Mouse (Mus musculus) kidney, embryonic 14.5 days (tissue): Measurements from ENCODE around the gene Prph2. TPM values are rescaled to one million over a fixed set of nuclear protein-coding genes. Genes with fewer than 3 reads are reported as not detected.

Experiments used
- ATAC-seq: fragments of 200-750 bp; cut with Nextera tagmentation; 2 replicates; pipeline ENCODE4 v1.8.0; 2017; ENCODE audit warnings: moderate number of reproducible peaks, mild to moderate bottlenecking, moderate TSS enrichment, moderate library complexity; ENCODE audit not compliant: low FRiP score, low TSS enrichment
- H3K27ac ChIP-seq: fragments of 300-500 bp; sonication (generic); 2 replicates; pipeline ENCODE4 v1.5.1; 2014; ENCODE audit warnings: low read depth, mild to moderate bottlenecking, low read length, moderate library complexity, mixed read lengths
- H3K27me3 ChIP-seq: fragments of 300-500 bp; sonication (generic); 2 replicates; pipeline ENCODE4 v1.6.1; 2014; ENCODE audit warnings: mild to moderate bottlenecking, low read length; ENCODE audit not compliant: control insufficient read depth, insufficient read depth
- H3K36me3 ChIP-seq: fragments of 300-500 bp; sonication (generic); 2 replicates; pipeline ENCODE4 v1.6.1; 2014; ENCODE audit warnings: low read length, mixed read lengths; ENCODE audit not compliant: control insufficient read depth, insufficient read depth
- H3K4me1 ChIP-seq: fragments of 300-500 bp; sonication (generic); 2 replicates; pipeline ENCODE4 v1.6.1; 2014; ENCODE audit warnings: low read length, mixed read lengths; ENCODE audit not compliant: control insufficient read depth, insufficient read depth
- H3K4me2 ChIP-seq: fragments of 300-500 bp; sonication (generic); replicated peaks from 2 replicates; pipeline ENCODE4 v1.6.1; 2014; ENCODE audit warnings: low read depth, mild to moderate bottlenecking, low read length
- H3K4me3 ChIP-seq: fragments of 300-500 bp; sonication (generic); 2 replicates; pipeline ENCODE4 v1.5.1; 2014; ENCODE audit warnings: mild to moderate bottlenecking, low read length
- H3K9ac ChIP-seq: fragments of 300-500 bp; sonication (generic); 2 replicates; pipeline ENCODE4 v1.6.1; 2014; ENCODE audit warnings: low read depth, mild to moderate bottlenecking, low read length, moderate library complexity
- H3K9me3 ChIP-seq: fragments of 300-500 bp; sonication (generic); 2 replicates; pipeline ENCODE4 v1.6.1; 2016; ENCODE audit warnings: low read length; ENCODE audit not compliant: control insufficient read depth
- WGBS: fragments of 180-500 bp; shearing (Covaris S2); extraction: QIAGEN DNeasy Blood & Tissue Kit; methylation state at CpG from one replicate; pipeline ENCODE4 v1.1.7; 2014; 5-methylcytosine and 5-hydroxymethylcytosine counted together
- polyA plus RNA-seq: library from polyadenylated mRNA; unstranded; fragments of >200 nt; fragmentation: Nextera tagmentation; extraction: Ambion mirVana; gene quantifications from 2 replicates; pipeline ENCODE4 v1.2.1, GENCODE M21; 2014

Gene Prph2
- polyA plus RNA-seq, 1 experiment from 2014 or later = 0.18 TPM

DNA sequence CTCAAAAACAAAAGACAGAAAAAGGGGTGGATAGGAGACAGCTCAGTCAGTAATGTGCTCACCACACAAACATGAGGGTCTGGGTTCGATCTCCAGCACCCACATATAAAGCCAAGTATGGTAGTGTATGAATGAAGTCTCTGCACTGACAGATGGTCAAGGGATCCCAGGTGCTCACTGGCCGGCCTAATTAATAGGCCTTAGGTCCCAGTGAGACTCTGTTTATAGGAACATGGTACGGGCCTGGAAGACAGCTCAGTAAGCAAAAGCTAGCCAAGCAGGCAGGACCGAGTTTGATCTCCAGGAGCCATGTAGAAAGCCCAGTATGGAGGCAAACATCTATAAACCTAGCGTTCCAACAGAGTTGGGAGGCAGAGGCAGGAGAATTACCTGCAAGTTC, 33.2 kb upstream of the Prph2 start:
- H3K36me3 ChIP-seq = no peaks in the 10 kb centered on the region
- H3K9ac ChIP-seq = no peak overlapping the region
- H3K27ac ChIP-seq = no peak overlapping the region
- ATAC-seq = no peak
- no peak overlapping the region for H3K4me3 ChIP-seq
- H3K4me2 ChIP-seq = no peak overlapping the region
- peaks cover 1% of the 10 kb centered on the region; the same call in 1 of the 2 replicates for H3K4me1 ChIP-seq
- H3K9me3 ChIP-seq = no peaks in the 10 kb centered on the region
- H3K27me3 ChIP-seq = no peaks in the 10 kb centered on the region
- 85% methylated on average over 5 of the region's 5 CpGs for WGBS

DNA sequence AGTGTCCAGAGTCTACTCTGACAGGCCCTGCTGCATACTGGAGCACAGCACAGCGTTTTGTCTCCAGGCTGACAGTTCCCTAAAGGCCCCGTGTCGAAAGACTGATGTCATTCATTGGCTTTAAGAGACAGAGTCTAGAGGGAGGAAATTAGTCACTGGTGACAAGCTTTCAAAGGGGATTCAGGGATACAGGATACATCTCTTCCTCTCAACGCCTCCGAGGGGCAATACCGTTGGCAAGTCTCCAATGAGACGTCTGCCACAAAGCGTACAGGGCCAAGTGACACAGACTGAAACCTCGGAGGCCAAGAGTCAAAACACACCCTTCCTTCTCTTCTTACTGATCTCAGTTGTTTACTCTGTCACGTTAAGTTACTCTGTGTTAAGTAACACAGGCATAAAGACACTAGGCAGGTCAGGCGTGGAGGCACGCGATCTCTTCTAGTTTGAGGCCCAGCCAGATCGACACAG, 30.4 kb upstream of the Prph2 start:
- no peaks in the 10 kb centered on the region for H3K36me3 ChIP-seq
- no peak overlapping the region for H3K4me2 ChIP-seq
- no peaks in the 10 kb centered on the region for H3K9me3 ChIP-seq
- no peak overlapping the region for H3K27ac ChIP-seq
- H3K9ac ChIP-seq = no peak overlapping the region
- H3K4me1 ChIP-seq = peaks cover 6% of the 10 kb centered on the region; the same call in 1 of the 2 replicates
- WGBS = 18% methylated on average over 14 of the region's 14 CpGs
- no peak overlapping the region for H3K4me3 ChIP-seq
- ATAC-seq = peak; percentile 68; the same call in 1 of the 2 replicates
- H3K27me3 ChIP-seq = no peaks in the 10 kb centered on the region

DNA sequence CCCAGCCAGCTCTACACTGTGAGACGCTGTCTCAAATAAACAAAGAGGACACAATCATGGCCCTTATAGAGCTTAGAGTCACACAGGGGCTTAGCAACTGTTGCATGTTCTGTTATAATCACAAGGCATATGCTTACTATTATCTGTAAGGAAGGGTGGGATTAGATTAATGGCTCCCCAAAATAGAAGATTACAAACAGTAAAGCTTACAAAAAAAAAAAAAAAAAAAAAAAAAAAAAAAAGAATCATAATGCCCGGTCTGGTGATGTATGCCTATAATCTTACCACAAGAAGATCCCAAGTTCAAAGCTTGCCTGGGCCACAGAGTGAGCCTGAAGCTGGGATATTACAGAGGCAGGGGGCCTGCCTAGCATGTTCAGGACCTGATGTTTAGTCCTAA, 29.9 kb upstream of the Prph2 start:
- Histone ChIP-seq H3K4me3 (no peak overlapping the region), H3K27ac (no peak overlapping the region), H3K4me2 (no peak overlapping the region), H3K27me3 (no peaks in the 10 kb centered on the region), H3K9ac (no peak overlapping the region), H3K9me3 (no peaks in the 10 kb centered on the region), H3K36me3 (no peaks in the 10 kb centered on the region), H3K4me1 (peaks cover 6% of the 10 kb centered on the region; the same call in 1 of the 2 replicates)
- WGBS = 74% methylated on average over 2 of the region's 2 CpGs
- no peak for ATAC-seq

DNA sequence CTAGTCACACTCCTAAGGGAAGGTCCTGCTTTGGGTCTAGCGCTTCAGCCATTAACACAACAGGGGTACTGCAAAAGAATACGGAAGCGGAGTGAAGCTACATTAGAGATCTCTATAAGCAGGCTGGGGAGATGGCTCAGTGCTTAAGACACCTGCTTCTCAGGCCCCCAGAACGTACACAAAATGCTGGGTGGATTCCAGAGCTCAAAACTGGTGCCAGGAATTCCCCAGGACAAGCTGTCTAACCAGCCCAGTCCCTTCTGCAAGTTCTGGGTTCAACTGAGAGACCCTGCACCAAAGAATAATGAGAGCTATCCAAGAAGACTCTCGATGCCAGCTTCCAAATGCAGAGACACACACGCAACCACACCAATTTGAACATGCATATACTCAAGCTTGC, 28.5 kb upstream of the Prph2 start:
- H3K9ac ChIP-seq = no peak overlapping the region
- no peak overlapping the region for H3K27ac ChIP-seq
- no peaks in the 10 kb centered on the region for H3K27me3 ChIP-seq
- H3K4me3 ChIP-seq = no peak overlapping the region
- no peak for ATAC-seq
- peaks cover 6% of the 10 kb centered on the region; the same call in 1 of the 2 replicates for H3K4me1 ChIP-seq
- WGBS = 93% methylated on average over 6 of the region's 6 CpGs
- no peaks in the 10 kb centered on the region for H3K9me3 ChIP-seq
- no peaks in the 10 kb centered on the region for H3K36me3 ChIP-seq
- H3K4me2 ChIP-seq = no peak overlapping the region

DNA sequence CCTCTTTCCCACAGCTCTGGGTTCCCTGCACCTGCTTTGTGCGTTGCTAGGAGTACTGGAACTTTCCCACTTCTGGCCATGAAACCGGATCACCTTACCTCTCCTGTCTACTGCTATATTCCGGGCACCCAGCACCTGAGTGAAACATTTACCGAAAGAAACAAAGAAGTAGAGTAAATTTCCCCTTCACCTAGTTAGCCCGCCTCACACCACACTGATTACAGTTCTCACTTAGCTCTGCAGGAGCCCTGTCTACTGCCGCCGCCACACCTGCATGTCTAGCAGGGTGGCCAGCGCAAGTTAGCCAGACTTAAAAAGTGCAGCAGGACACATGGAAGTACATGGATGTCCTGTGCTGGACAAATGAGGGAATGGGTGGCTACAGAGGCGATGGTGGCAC, 27.2 kb upstream of the Prph2 start:
- Histone ChIP-seq H3K36me3 (no peaks in the 10 kb centered on the region), H3K4me1 (peaks cover 6% of the 10 kb centered on the region; the same call in 1 of the 2 replicates), H3K9me3 (no peaks in the 10 kb centered on the region), H3K4me2 (no peak overlapping the region), H3K4me3 (no peak overlapping the region), H3K9ac (no peak overlapping the region), H3K27ac (peak overlapping the region; percentile 42; the same call in 1 of the 2 replicates), H3K27me3 (no peaks in the 10 kb centered on the region)
- no peak for ATAC-seq
- WGBS = 82% methylated on average over 9 of the region's 9 CpGs

DNA sequence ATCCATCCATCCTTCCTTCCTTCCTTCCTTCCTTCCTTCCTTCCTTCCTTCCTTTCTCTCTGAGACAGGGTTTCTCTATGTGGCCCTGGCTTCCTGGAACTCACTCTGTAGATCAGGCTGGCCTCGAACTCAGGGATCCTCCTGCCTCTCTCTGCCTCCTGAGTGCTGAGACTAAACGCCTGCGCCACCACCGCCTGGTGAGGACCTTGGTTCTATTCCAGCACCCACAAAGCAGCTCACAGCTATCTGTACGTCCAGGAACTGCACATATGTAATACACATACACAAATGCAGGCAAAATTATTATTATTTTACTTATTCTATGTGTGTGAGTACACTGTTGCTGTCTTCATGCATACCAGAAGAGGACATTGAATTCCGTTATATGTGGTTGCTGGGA, 25.5 kb upstream of the Prph2 start:
- no peak overlapping the region for H3K4me3 ChIP-seq
- no peaks in the 10 kb centered on the region for H3K27me3 ChIP-seq
- 94% methylated on average over 6 of the region's 6 CpGs for WGBS
- H3K9ac ChIP-seq = no peak overlapping the region
- ATAC-seq = no peak
- peaks cover 9% of the 10 kb centered on the region; the same call in 1 of the 2 replicates for H3K4me1 ChIP-seq
- H3K27ac ChIP-seq = no peak overlapping the region
- no peak overlapping the region for H3K4me2 ChIP-seq
- no peaks in the 10 kb centered on the region for H3K36me3 ChIP-seq
- no peaks in the 10 kb centered on the region for H3K9me3 ChIP-seq

DNA sequence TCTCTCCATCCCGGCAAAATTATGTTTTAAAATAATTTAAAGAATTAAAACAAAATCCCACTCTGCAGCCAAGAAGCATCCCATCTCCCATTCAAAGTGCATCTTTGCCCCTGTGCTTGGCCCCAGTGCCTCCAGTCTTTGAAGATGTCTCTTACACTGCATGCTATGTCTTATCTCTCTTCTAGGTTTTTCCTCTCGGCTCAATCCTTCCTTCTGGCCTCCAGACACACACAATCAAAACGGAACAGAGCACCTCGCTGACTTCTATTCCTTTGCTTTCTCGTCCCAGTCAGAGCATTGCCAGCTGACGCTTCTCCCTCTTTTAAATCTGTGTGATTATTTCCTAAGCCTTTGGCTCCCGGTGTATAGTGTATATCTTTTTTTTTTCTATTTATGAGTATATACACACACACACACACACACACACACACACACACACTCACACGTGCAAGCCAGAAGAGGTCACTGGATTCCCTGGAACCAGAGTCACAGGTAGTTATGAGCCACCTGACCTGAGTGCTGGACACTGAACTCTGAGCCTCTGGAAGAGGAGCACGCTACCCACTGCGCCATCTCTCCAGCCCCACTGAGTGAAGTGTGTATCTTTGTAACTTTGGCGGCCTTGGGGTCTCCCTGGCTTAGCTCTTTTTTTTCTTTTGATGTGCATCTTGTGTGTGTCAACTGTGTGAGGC, 24.9 kb upstream of the Prph2 start:
- Histone ChIP-seq H3K27me3 (no peaks in the 10 kb centered on the region), H3K4me2 (no peak overlapping the region), H3K27ac (no peak overlapping the region), H3K4me3 (no peak overlapping the region), H3K36me3 (no peaks in the 10 kb centered on the region), H3K9me3 (no peaks in the 10 kb centered on the region), H3K9ac (no peak overlapping the region), H3K4me1 (peaks cover 9% of the 10 kb centered on the region; the same call in 1 of the 2 replicates)
- 82% methylated on average over 11 of the region's 11 CpGs for WGBS
- ATAC-seq = no peak

DNA sequence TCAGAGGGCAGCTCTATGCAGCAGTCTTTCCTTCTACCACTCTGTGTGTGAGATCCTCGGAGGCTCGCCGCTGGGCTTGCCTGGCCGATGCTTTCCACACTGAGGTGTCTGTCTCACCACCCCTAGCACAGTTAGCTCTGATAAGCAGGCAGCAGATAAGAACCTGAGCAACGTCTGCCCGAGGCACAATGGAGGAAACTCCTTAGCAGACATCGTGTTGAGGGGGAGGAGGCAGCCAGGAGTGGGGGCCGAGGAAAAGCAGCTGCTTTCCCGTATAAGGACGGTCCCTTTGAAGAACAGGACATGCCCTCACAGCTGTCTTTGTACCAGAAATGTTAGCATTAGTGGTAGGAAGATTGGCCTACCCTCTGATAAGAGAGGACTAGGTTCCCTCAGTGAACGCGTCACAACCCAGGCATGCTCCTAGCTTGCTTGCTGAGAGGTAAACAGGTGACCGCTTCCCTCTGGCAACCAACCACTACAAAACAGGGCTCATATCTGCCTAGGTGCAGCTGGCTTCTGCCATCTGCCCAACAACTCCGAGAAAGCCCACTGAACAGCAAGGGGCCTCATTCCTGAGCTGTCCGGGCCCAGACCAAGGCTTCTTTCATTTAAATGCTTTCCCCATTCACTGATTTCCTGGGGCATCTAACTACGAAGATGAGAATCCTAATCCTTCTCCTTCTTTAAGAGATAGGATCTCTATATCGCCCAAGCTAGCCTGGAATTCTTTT, 24.2 kb upstream of the Prph2 start:
- H3K27ac ChIP-seq = no peak overlapping the region
- H3K36me3 ChIP-seq = no peaks in the 10 kb centered on the region
- no peaks in the 10 kb centered on the region for H3K27me3 ChIP-seq
- no peak overlapping the region for H3K4me2 ChIP-seq
- no peaks in the 10 kb centered on the region for H3K9me3 ChIP-seq
- peaks cover 9% of the 10 kb centered on the region; the same call in 1 of the 2 replicates for H3K4me1 ChIP-seq
- H3K9ac ChIP-seq = 0 out of 2 replicates have a peak overlapping the region, but pooled peaks have one; percentile 2
- no peak overlapping the region for H3K4me3 ChIP-seq
- ATAC-seq = no peak
- WGBS = 56% methylated on average over 17 of the region's 17 CpGs
